Mouse (Mus musculus): Measurements from ENCODE around the gene Helq.

- TF ChIP-seq POLR2A (IDR thresholded peaks at IDR 0.05; ENCODE audit: insufficient read length, low read depth) (no peak), POLR2AphosphoS2 (IDR thresholded peaks at IDR 0.05; ENCODE audit: insufficient read length, low read depth) (no peak), MAX (IDR thresholded peaks at IDR 0.05; ENCODE audit: low read depth) (no peak), USF1 (IDR thresholded peaks at IDR 0.05; ENCODE audit: low read depth) (no peak), TCF12 (IDR thresholded peaks at IDR 0.05; ENCODE audit: insufficient read depth, poor library complexity, severe bottlenecking) (no peak), MYOG (IDR thresholded peaks at IDR 0.05; ENCODE audit: control insufficient read depth in 1 of 3, insufficient read depth in 1 of 3, insufficient read length in 2 of 3, low read depth in 2 of 3) (no peak), CEBPB (IDR thresholded peaks at IDR 0.05; ENCODE audit: insufficient read depth, poor library complexity, severe bottlenecking) (no peak), E2F4 (IDR thresholded peaks at IDR 0.05; ENCODE audit: insufficient read depth) (no peak), REST (IDR thresholded peaks at IDR 0.05; ENCODE audit: insufficient read depth, insufficient read length) (no peak), TCF3 (IDR thresholded peaks at IDR 0.05; ENCODE audit: insufficient read length, low read depth) (no peak), MYOD1 (IDR thresholded peaks at IDR 0.05; ENCODE audit: control insufficient read depth in 1 of 3, insufficient read length in 2 of 3, low read depth in 2 of 3) (no peak), SRF (IDR thresholded peaks at IDR 0.05; ENCODE audit: control insufficient read depth, insufficient read length, low read depth) (no peak)
These were observed 21.5 kb downstream of the Helq start for GRCm38 (mm10) chr5:100776900-100777299.

All from myocyte (in vitro differentiated cells).